24 mouse cellular contexts compared by ENCODE assay signal in the genomic region with DNA sequence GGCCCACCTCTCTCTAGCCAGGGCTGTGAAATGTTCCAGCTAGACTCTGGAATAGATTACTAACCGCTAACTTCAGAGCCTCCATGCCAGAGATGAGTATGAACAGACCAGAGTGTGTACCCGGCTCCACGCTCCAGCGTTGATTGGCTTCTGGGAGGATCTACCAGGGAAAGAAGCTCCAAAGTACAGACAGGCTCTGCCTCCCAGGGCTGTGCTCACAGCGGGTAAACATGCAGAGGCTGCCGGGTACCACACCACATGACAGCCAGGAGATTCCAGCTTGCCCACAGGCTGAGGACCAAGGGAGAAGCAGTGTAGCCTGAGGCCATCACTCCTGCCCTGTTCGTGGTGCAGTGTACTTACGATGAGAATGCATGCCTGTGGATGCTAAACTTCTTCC. TPM values are rescaled to one million over a fixed set of nuclear protein-coding genes. Genes with fewer than 3 reads are reported as not detected.
DNase-seq lines count a peak whose midpoint lies in the region; ATAC-seq and TF ChIP-seq lines count a peak whose summit lies in the region.
"Had no signal": no experiment of that assay in that cellular context is flagged by ENCODE, and none has a peak within 500 bp of the region (broad histone marks: within the 10 kb centered on the region; RNA-seq: fewer than 3 reads in every experiment).

No protein-coding gene starts in this region.

- no peak overlapping the region for H3K4me3 ChIP-seq in hindbrain, embryonic 10.5 days
- H3K4me3 ChIP-seq in hindbrain, embryonic 12.5 days, result no peak overlapping the region
- H3K4me3 ChIP-seq in kidney, embryonic 16.5 days (ENCODE audit: low read length), result no peak overlapping the region
- no peak overlapping the region for H3K4me3 ChIP-seq in liver, adult 2 months (ENCODE audit: insufficient read depth, low read depth, low read length)
- H3K4me3 ChIP-seq in midbrain, embryonic 15.5 days, result no peak overlapping the region
- H3K4me3 ChIP-seq: forebrain, embryonic 12.5 days; heart, embryonic 12.5 days; layer of hippocampus, adult 2 months; left cerebral cortex, adult 2 months; limb, embryonic 12.5 days; midbrain, embryonic 12.5 days had no signal

- H3K79me2 ChIP-seq in liver, adult 2 months (ENCODE audit: control insufficient read depth, insufficient read depth, low read length), result no peaks in the 10 kb centered on the region

- H3K4me2 ChIP-seq in hindbrain, embryonic 12.5 days (replicated peaks), result no peak overlapping the region
- no peak overlapping the region for H3K4me2 ChIP-seq in kidney, embryonic 16.5 days (replicated peaks; ENCODE audit: low read depth, low read length)
- no peak overlapping the region for H3K4me2 ChIP-seq in midbrain, embryonic 15.5 days
- H3K4me2 ChIP-seq: forebrain, embryonic 12.5 days; heart, embryonic 12.5 days; limb, embryonic 12.5 days; midbrain, embryonic 12.5 days had no signal

- H3K27me3 ChIP-seq in hindbrain, embryonic 10.5 days (ENCODE audit: insufficient read depth, poor library complexity, severe bottlenecking), result peaks cover 28% of the 10 kb centered on the region
- H3K27me3 ChIP-seq in hindbrain, embryonic 12.5 days, result peaks cover 10% of the 10 kb centered on the region; the same call in 1 of the 2 replicates
- 0 out of 2 replicates have a peak, but pooled peaks cover 5% of the 10 kb centered on the region for H3K27me3 ChIP-seq in kidney, embryonic 16.5 days (ENCODE audit: insufficient read depth, low read length)
- no peaks in the 10 kb centered on the region for H3K27me3 ChIP-seq in liver, adult 2 months (ENCODE audit: control insufficient read depth, insufficient read depth, low read length)
- H3K27me3 ChIP-seq in midbrain, embryonic 15.5 days (replicated peaks), result no peaks in the 10 kb centered on the region; the same call in 1 of the 2 replicates

- no peak for TF ChIP-seq POLR2A in liver, adult 2 months (IDR thresholded peaks at IDR 0.05; ENCODE audit: extremely low read depth, insufficient read depth, low read length)

- no peak overlapping the region for H3K9ac ChIP-seq in hindbrain, embryonic 12.5 days
- no peak overlapping the region for H3K9ac ChIP-seq in kidney, embryonic 16.5 days (replicated peaks; ENCODE audit: low read length)
- 0 out of 2 replicates have a peak overlapping the region, but pooled peaks have one; percentile 7 for H3K9ac ChIP-seq in liver, adult 2 months (ENCODE audit: low read depth, low read length)
- no peak overlapping the region for H3K9ac ChIP-seq in midbrain, embryonic 15.5 days
- H3K9ac ChIP-seq: forebrain, embryonic 12.5 days; heart, embryonic 12.5 days; limb, embryonic 12.5 days; midbrain, embryonic 12.5 days had no signal

- H3K36me3 ChIP-seq in hindbrain, embryonic 10.5 days, result no peaks in the 10 kb centered on the region
- no peaks in the 10 kb centered on the region for H3K36me3 ChIP-seq in hindbrain, embryonic 12.5 days
- no peaks in the 10 kb centered on the region for H3K36me3 ChIP-seq in kidney, embryonic 16.5 days (ENCODE audit: insufficient read depth, low read length)
- H3K36me3 ChIP-seq in liver, adult 2 months (ENCODE audit: control insufficient read depth, insufficient read depth, low read length), result no peaks in the 10 kb centered on the region
- no peaks in the 10 kb centered on the region for H3K36me3 ChIP-seq in midbrain, embryonic 15.5 days (replicated peaks)
- H3K36me3 ChIP-seq: forebrain, embryonic 12.5 days; G1E; heart, embryonic 12.5 days; limb, embryonic 12.5 days; midbrain, embryonic 12.5 days had no signal

- H3K27ac ChIP-seq in hindbrain, embryonic 10.5 days, result 0 out of 2 replicates have a peak overlapping the region, but pooled peaks have one; percentile 35
- no peak overlapping the region for H3K27ac ChIP-seq in hindbrain, embryonic 12.5 days
- no peak overlapping the region for H3K27ac ChIP-seq in kidney, embryonic 16.5 days (ENCODE audit: low read length)
- H3K27ac ChIP-seq in liver, adult 2 months (replicated peaks; ENCODE audit: insufficient read depth, low read depth, low read length), result peak overlapping the region; percentile 82
- H3K27ac ChIP-seq in midbrain, embryonic 15.5 days, result no peak overlapping the region
- H3K27ac ChIP-seq: forebrain, embryonic 12.5 days; hindbrain, postnatal 0 days; layer of hippocampus, adult 2 months; left cerebral cortex, adult 2 months; limb, embryonic 12.5 days; midbrain, embryonic 12.5 days; stomach, postnatal 0 days had no signal

- no peak for TF ChIP-seq CTCF in liver, adult 2 months (IDR thresholded peaks at IDR 0.05; ENCODE audit: low read depth, low read length)

- H3K9me3 ChIP-seq in hindbrain, embryonic 10.5 days, result no peaks in the 10 kb centered on the region
- no peaks in the 10 kb centered on the region for H3K9me3 ChIP-seq in hindbrain, embryonic 12.5 days (replicated peaks)
- H3K9me3 ChIP-seq in kidney, embryonic 16.5 days (ENCODE audit: low read length), result no peaks in the 10 kb centered on the region
- no peaks in the 10 kb centered on the region for H3K9me3 ChIP-seq in midbrain, embryonic 15.5 days
- H3K9me3 ChIP-seq: forebrain, embryonic 12.5 days; heart, embryonic 12.5 days; limb, embryonic 12.5 days; midbrain, embryonic 12.5 days had no signal

- no peak for ATAC-seq in hindbrain, embryonic 12.5 days (ENCODE audit: low FRiP score)
- ATAC-seq in kidney, embryonic 16.5 days (ENCODE audit: low FRiP score, low TSS enrichment), result peak; percentile 66
- no peak for ATAC-seq in megakaryocyte, adult 5-6 weeks (ENCODE audit: poor library complexity, severe bottlenecking)
- no peak for ATAC-seq in midbrain, embryonic 15.5 days (replicated peaks)
- ATAC-seq: CD4-positive, CD25-positive, alpha-beta regulatory T cell, adult 4 months; hindbrain, postnatal 0 days had no signal

- DNase-seq in hindbrain, embryonic 10.5 days (ENCODE audit: low spot score), result no peak
- peak; percentile 93 for DNase-seq in liver, adult 2 months (ENCODE audit: extremely low read depth, low read depth, low spot score)
- peak; percentile 60 for DNase-seq in yolk sac, embryonic 10.5 days (ENCODE audit: low spot score)
- DNase-seq in testis, postnatal 14 days (ENCODE audit: low spot score), result no peak
- DNase-seq: adrenal gland, postnatal 14 days; cerebellum, adult 11-12 months; cerebellum, postnatal 25 days; heart, postnatal 36 days; lung, postnatal 10 days; thymus, postnatal 25 days had no signal

- peaks cover 28% of the 10 kb centered on the region for H3K4me1 ChIP-seq in hindbrain, embryonic 10.5 days (replicated peaks)
- H3K4me1 ChIP-seq in hindbrain, embryonic 12.5 days, result peaks cover 5% of the 10 kb centered on the region
- peaks cover 7% of the 10 kb centered on the region; the same call in 1 of the 2 replicates for H3K4me1 ChIP-seq in kidney, embryonic 16.5 days (ENCODE audit: insufficient read depth, low read length)
- H3K4me1 ChIP-seq in liver, adult 2 months (ENCODE audit: control insufficient read depth, insufficient read depth, low read length), result peaks cover 18% of the 10 kb centered on the region
- no peaks in the 10 kb centered on the region for H3K4me1 ChIP-seq in midbrain, embryonic 15.5 days
- H3K4me1 ChIP-seq: heart, embryonic 12.5 days had no signal

- WGBS in hindbrain, embryonic 10.5 days, result 76% methylated on average over 8 of the region's 8 CpGs
- WGBS in hindbrain, embryonic 12.5 days, result 74% methylated on average over 8 of the region's 8 CpGs
- 82% methylated on average over 8 of the region's 8 CpGs for WGBS in kidney, embryonic 16.5 days
- WGBS in liver, adult 2 months, result 23% methylated on average over 8 of the region's 8 CpGs
- WGBS in midbrain, embryonic 15.5 days, result 83% methylated on average over 8 of the region's 8 CpGs

RNA-seq across cellular contexts. Expression of a gene that starts 48.1 kb away (rescaled TPM):
- polyA plus RNA-seq in hindbrain, embryonic 10.5 days (2016; fragmentation: Nextera tagmentation; extraction: Ambion mirVana), result 0.59 and 0.73 TPM in 2 replicates
- polyA plus RNA-seq in hindbrain, embryonic 12.5 days (2016; fragmentation: Nextera tagmentation; extraction: Ambion mirVana), result 1.4 and 1.5 TPM in 2 replicates
- 0.14 and 0.32 TPM in 2 replicates for polyA plus RNA-seq in kidney, embryonic 16.5 days (2015; fragmentation: Nextera tagmentation; extraction: Ambion mirVana)
- total RNA-seq in liver, adult 2 months (2014; rRNA removed), result 0.09 and 0.40 TPM in 2 replicates
- polyA plus RNA-seq in liver, adult 2 months (2012; rRNA removed), result 0.13 and 0.22 TPM in 2 replicates
- not detected in 2 replicates for total RNA-seq in megakaryocyte, adult 5-6 weeks (2015)
- total RNA-seq in megakaryocyte, adult 5-6 weeks (2017), result not detected in 2 replicates
- polyA plus RNA-seq in midbrain, embryonic 15.5 days (2015; fragmentation: Nextera tagmentation; extraction: Ambion mirVana), result 2.0 and 3.1 TPM in 2 replicates
- total RNA-seq: heart, postnatal 36 days had no signal
- polyA plus RNA-seq: CD4-positive, CD25-positive, alpha-beta regulatory T cell, adult 4 months; G1E had no signal

Comparison
In these comparisons a context has a peak if more than half of its experiments do, and no peak if none do; other contexts are left out.
1. H3K27ac ChIP-seq: peak in hindbrain, embryonic 10.5 days (single experiment) and liver, adult 2 months (single experiment); none in hindbrain, embryonic 12.5 days (single experiment), kidney, embryonic 16.5 days (single experiment) and midbrain, embryonic 15.5 days (single experiment).
2. DNase-seq: peak in liver, adult 2 months (single experiment) and yolk sac, embryonic 10.5 days (single experiment); none in hindbrain, embryonic 10.5 days (single experiment) and testis, postnatal 14 days (single experiment).